Mouse (Mus musculus) MN1 (cell line): ENCODE measurements at regions not wholly inside any gene's neighbourhood (a gene's known extent, or its start where the extent isn't known, plus 50 kb on each side); places are given as distances from the start of the nearest gene placed in this dataset.
"Not testable (repeated sequence)": the region's sequence is repeated elsewhere in the genome, so short reads cannot be mapped to it uniquely, and the experiment has no call there.

Source experiments
- DNase-seq: peaks from one replicate; pipeline ENCODE4 v3.0.0-alpha.2; 2016; ENCODE audit warnings: low spot score

DNA sequence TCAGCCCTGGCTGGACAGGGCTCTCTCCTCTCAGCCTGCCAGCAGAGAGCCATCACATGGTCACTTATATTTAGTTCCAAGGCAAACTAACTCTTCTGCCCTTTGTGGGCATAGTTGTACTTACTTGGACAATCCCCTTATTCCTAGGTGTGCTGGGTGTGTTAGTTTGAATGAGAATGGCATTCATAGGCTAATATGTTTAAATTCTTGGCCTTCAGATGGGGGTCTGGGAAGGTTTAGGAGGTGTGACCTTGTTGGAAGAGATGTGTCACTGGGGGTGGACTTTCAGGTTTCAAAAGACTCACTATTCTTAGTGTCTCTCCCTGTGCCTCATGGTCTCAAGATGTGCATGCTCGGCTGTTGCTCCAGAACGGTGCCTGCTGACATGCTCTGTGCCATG is 250.5 kb upstream of the Myo3a start:
- DNase-seq, result no peak

DNA sequence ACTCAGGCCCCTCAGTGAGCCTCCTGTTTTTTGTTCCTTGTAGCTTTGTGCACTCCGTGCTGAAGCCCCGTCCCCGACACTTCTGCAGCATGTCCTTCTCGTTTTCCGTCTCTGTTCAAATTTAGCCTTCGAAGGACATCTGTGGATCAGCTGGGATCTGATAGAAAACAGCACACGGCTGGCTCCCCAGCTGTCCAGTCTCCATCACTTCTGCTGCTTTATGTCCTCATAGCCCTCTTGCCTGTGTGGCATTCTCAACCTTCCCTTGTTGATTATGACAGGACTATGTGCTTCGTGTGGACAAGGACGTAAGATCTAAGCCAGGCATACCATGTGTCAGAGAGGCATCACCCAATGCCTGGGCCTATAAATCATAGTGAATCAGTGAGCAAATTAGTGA is 247.1 kb upstream of the Myo3a start:
- DNase-seq, result no peak

DNA sequence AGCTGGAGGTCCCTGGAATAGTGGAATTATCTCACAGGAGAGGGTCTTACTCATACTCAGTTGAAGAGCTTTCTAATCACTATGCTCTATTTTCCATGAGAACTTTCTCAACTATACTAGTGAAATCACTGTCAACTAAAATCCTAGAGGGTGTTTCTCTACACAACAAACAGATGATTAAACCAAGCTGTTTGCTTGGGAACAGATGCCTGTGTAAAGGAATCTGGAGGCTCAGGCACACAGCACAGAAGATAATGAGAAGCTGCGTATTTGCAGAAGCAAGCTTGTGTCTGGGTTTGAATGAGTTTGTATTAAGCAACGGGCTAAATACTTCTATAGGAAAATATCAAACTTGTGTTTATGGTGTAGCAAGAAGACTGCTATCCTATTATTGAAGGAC is 202.9 kb upstream of the Myo3a start:
- no peak for DNase-seq

DNA sequence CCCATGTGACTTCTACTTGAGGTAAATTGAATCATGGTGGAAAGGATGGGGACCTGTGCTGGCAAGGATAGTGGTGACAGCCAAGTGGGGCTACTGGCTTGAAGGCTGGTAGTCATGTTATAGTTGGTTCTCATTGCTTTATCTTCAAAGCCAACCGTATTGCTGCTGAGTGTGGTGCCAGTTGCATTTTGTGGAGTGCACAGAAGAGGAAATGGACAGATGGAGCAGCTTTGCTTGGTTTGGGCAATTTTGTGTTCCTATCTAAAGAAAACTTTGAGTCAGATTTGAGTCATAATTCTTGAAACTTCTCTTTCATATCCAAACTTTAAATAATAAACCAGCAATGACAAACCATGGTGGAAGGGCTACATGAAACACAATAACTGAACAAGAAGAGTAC is 200.5 kb upstream of the Myo3a start:
- DNase-seq, result no peak

DNA sequence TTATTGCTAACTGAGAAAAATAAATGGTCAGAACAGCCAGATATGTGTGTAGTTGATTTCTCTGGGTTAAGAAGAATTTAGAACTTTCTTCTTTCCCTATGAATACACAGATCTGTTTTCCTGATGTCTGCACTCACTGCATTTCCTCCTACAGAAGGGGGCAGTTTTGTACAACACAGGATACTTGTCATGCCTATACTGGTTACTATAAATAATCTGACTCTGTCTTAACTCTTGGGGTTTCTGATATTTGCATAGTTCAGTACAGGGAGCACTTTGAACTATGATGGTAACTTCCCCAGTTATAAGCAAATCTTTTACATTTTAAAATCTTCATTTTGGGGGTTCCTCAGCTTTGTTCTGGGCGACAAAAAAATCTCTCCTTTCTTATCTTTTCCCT is 198.7 kb upstream of the Myo3a start:
- peak; percentile 17 for DNase-seq

DNA sequence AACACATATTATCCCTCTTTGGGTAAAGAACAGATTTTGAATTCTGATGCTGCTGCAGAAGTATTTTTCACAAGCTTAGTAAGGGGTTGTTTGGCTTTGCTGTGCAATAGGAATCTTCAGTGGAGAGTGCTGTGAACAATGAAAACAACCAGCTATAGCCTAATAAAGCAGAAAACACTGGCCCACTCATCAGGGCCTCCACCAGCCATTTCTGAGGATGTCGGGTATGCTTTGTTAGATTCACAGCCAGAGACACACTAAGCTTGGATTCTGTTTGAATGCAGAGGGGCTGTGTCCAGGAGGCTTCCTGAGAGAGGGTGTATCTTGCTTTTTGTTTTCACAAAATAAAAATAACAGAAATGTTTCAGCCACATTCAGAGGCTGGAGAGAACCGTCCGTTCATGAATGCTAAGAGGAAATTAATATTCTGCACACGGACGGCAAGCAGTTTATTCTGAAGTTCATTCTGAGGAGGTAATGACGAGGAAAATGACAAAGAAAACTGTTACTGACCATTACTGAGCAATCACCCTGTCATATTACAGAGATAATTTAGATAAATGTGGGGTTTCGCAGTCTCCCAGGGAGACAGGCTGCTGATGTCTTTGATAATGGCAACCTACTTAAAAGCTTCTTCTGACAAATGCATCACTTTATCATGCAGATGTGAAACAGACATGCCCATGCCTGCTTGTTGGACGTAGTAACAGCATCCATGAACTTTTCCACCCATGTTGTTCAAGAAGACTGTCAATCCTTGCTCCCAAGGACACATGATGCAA is 198.1 kb upstream of the Myo3a start:
- peak; percentile 57 for DNase-seq

DNA sequence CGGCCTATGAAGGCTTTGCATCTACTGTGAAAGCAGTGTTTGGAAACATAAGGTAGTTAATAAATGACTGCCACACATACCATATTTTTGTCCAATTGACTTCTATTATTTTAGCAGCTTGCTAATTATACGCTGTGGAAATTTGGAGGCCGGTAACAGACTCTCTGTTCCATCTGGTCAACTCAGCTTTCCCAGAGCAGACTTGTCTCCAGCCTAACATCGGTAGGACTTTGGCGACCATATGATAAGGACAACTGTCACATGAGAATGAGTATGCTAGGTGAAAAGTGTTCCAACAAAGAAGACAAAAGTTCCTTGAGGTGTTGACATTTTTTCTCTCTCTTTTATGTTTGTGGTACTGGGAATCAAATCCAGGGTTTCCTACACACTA is 197.5 kb upstream of the Myo3a start:
- DNase-seq, result no peak

DNA sequence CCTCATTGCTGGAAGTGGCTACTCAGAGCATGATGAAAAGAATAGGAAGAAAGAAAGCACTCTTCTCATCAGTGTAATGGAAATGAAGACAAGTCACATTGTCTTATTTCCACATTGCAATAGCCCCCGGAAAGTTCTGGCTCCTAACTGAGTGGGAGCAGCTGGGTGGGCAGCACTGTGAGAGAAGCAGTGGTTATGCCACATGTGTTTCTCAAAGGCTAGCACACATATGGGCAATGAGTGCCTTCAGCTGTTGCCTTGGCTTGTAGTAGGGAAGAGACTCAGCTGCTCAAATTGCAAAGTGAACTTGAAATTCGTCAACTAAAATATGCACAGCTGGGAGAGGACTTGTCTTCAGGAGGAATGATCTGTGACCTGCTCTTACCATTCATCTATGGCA is 190.5 kb upstream of the Myo3a start:
- no peak for DNase-seq

DNA sequence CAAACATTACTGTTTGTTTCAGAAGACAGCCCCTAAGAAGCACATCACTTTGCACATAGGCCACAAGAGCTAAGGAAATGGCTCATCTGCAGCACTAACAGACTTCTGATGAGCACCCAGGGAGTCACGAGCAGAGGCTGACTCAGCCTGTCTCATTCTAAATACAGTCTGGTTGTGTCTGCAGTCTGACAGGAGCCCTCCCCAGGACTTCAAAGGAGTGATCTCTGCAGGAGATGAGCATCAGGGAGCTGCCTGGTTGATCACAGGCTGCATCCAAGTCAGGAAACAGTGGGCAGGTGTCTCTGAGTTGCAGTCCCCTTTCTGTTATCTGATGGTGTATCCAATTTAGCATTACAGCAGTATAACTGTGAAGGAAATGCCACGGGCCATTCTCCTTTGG is 188.5 kb upstream of the Myo3a start:
- peak; percentile 39 for DNase-seq

DNA sequence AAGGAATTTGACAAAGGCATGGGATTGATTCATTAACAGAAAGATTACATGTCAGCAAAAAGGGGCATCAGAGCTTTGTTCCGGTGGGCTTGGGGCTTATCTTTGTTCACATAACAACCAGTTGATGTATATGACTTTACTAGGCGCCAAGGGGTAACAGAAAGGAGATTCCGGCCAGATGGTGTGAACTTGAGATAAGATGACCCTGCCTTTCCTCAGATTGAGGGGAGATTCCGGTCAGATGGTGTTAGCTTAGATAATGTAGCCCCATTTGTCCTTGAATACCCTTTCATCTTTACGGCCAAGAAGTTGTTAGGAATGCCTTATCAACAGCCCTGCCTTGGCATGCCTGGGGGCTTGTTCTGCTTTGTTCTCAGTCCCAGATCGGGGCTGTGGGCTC is 183.4 kb upstream of the Myo3a start:
- not testable (repeated sequence) for DNase-seq

DNA sequence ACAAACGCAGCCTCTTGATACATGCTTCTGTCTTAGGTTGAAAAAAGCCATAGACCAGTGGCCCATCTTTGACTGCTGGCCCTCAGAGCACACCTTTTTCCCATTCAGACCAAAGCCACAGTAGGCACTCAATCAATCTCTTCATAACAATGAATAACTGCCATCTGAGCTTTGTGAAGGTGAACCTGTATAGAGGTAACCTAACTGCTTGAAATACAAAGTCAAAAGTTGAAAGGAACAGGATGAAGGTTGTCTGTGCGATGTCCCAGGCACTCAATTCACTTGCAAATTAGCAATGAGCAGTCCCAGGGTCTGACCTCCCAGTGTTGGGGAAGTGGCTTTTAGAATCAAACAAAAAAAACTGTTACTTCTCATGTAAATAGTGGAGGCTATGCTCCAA is 182.4 kb upstream of the Myo3a start:
- no peak for DNase-seq

DNA sequence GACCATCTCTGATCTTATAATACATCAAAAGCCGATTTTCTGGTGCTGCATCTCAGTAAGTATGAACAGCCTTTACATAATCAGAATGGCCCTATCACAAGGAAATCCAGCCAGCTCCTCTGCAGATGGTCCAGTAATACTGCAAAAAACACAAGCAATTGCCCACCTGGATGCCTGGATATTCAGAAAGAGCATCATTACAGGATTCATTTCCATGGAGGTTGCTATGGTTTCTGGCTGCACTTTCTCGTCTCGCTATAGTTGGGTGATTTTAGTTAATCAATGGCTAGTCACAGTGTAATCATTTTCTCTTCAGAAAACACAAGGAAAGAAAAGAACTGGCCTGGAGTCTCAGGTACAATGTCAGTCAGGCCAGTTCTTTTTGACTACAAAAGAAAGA is 179.8 kb upstream of the Myo3a start:
- DNase-seq, result no peak

DNA sequence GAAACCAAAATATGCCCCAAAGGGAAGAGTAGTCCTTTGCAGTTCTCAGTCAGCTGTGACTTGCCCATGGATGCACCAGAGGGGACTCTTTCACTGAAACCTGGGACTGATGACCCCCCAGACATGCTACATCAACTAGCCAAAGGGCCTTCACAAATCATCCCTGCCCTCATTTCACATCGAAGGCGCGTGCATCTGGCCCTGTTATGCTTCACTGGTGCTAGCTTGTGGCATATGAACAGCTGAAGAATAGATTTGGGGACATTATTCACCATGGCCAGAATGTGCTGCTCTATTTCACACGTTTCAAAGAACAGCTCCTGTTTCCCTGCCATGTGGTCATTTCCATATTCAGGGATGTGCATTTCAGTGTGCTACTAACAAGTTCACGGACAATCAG is 160.8 kb upstream of the Myo3a start:
- no peak for DNase-seq

DNA sequence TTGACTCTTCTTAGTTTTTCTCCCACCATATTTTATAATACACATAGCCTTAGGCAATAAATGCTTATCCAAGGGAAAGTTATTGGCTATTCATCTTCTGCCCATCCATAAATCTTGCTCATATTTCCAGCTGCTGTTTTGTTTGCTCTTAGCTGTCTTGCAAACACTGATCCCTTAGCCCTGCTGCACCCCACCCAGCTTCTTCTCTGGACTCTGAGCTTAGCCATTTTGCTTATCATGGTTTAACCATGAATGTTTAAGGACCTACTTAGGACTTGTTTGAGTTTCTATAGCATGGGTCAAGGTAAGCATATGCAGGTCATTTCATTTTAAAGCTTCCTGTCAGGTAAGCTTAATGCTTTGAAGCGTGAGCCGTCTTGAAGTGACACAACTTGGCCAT is 130.5 kb upstream of the Myo3a start:
- DNase-seq, result no peak

DNA sequence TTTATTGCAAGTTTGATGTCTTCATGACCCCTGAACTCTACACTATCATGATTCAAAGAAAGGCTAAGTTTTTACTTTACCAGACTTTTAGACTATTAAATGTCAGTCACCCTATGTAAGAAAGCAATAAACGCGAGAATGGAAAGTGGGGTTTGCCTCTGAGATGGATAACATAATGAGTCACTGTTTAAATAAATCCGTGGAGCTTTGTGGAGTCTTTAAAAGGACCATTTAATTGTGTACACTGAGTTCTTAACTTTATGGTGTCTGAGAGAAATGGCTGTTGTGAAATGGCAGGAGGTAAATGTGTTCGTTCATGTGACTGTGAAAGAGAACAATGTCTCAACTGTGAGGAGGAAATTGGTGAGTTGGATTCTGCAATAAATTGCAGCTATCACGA is 122.2 kb upstream of the Myo3a start:
- DNase-seq, result no peak

DNA sequence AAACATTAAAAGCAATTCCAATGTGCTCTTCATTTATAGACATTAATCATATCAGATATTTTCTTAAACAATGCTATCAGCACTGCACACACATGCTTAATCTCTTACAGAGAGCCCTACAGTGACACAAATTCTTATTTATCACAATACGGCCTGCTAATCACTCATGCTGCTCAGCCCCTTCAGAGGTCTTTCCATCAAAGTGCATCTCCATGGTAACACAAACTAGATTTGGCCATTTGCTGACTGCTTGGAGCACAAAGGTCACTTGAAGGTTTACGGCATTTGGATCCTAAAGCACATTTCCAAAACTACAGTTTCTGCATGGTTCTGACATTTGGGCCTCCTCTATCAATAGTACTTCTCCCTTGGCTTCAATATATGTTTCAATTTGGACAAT is 77.6 kb upstream of the Myo3a start:
- peak; percentile 30 for DNase-seq

DNA sequence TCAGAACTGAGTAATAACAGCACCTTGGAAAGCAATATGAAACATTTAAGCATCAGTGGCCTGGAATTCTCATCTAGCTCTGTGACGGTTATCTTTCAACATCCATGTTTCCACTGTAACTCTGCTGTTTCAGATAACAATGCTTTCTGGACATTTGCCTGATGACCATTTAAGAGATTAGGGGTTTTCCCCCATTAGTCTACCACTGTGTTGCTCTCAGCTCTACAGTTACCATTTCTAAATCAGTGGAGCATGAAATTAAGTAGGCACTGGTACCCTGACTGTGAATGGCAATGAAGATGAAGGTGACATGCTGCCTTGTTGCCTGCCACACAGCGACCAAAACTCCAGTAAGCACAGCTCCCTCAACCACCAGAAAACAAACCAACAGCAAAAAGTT is 70.7 kb upstream of the Myo3a start:
- DNase-seq, result peak; percentile 57

DNA sequence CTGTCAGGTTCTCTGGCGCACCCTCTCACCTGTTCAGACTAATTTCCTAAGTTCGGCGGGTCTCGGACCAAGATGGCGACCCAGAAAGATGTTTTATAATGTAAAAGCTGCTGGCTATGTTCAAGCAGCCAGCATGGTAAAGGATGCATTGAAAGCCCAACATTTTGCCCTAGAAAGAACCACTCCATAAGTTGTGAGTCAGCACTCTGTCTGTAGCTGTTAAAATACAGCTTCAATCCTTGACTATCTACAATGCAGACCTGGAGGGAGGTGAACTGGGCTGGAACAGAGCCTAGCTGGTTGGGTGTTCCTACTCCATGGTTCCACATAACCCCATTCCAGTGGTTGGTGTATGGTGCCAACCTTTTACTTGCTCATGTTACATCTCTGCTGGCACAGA is 61.9 kb upstream of the Myo3a start:
- no peak for DNase-seq

DNA sequence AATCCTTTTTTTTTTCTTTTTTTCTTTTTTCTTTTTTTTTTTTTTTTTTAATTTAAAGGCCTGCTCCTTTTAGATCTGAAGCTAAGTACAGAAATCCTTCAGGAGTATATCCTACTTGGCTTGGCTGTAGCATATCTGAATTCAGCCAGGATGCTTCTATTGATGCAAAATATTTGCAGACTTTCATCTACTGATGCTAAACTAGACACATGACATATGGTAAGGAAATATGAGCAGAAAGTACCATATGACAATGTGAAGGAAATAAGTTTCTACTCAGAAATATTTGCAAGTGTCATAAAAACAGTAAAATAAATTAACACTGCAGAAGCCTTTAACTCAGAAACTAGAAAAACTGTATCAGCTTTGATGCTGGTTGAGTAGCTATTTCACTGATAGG is 61.4 kb upstream of the Myo3a start:
- no peak for DNase-seq
